Mouse (Mus musculus): Measurements from ENCODE around the gene Ninj2. TPM values are rescaled to one million over a fixed set of nuclear protein-coding genes. Genes with fewer than 3 reads are reported as not detected.

The Ninj2 gene
- polyA plus RNA-seq, 1 experiment from 2014 or later = not detected

- no peak for ATAC-seq (ENCODE audit: insufficient number of reproducible peaks, insufficient read depth, low FRiP score, low read depth)
- Histone ChIP-seq H3K27me3 (ENCODE audit: control insufficient read depth, insufficient read depth, low read length) (no peaks in the 10 kb centered on the region), H3K9me3 (ENCODE audit: control insufficient read depth, low read length) (no peaks in the 10 kb centered on the region), H3K36me3 (ENCODE audit: control insufficient read depth, insufficient read depth, low read length) (no peaks in the 10 kb centered on the region), H3K9ac (ENCODE audit: low read length) (0 out of 2 replicates have a peak overlapping the region, but pooled peaks have one; percentile 10), H3K4me1 (ENCODE audit: control insufficient read depth in 2 of 2, insufficient read depth in 2 of 2, low read length in 2 of 2) (peaks cover 20 to 29% of the 10 kb centered on the region in 2 experiments), H3K4me3 (ENCODE audit: control insufficient read depth in 1 of 2, insufficient read depth in 1 of 2, low read depth in 1 of 2, low read length in 2 of 2) (no peak overlapping the region), H3K4me2 (ENCODE audit: low read length) (no peak overlapping the region), H3K27ac (replicated peaks in 1 of 2; ENCODE audit: control insufficient read depth in 1 of 2, insufficient read depth in 1 of 2, low read depth in 2 of 2, low read length in 2 of 2) (peak overlapping the region; percentile 9 to 45; a peak in 2 of 4 replicates)
- WGBS = 41% methylated on average over 8 of the region's 8 CpGs
These were observed 86.6 kb downstream of the Ninj2 start for GRCm38 (mm10) chr6:120179756-120180206.

- no peak for ATAC-seq (ENCODE audit: insufficient number of reproducible peaks, insufficient read depth, low FRiP score, low read depth)
- Histone ChIP-seq H3K4me3 (ENCODE audit: control insufficient read depth in 1 of 2, insufficient read depth in 1 of 2, low read depth in 1 of 2, low read length in 2 of 2) (no peak overlapping the region), H3K9ac (ENCODE audit: low read length) (no peak overlapping the region), H3K9me3 (ENCODE audit: control insufficient read depth, low read length) (no peaks in the 10 kb centered on the region), H3K36me3 (ENCODE audit: control insufficient read depth, insufficient read depth, low read length) (no peaks in the 10 kb centered on the region), H3K4me2 (ENCODE audit: low read length) (no peak overlapping the region), H3K27ac (replicated peaks in 1 of 2; ENCODE audit: control insufficient read depth in 1 of 2, insufficient read depth in 1 of 2, low read depth in 2 of 2, low read length in 2 of 2) (peak overlapping the region; percentile 10 to 48; a peak in 2 of 4 replicates), H3K4me1 (ENCODE audit: control insufficient read depth in 2 of 2, insufficient read depth in 2 of 2, low read length in 2 of 2) (peaks cover 16 to 27% of the 10 kb centered on the region in 2 experiments), H3K27me3 (ENCODE audit: control insufficient read depth, insufficient read depth, low read length) (no peaks in the 10 kb centered on the region)
- 72% methylated on average over 4 of the region's 4 CpGs for WGBS
These were observed 87.3 kb downstream of the Ninj2 start for GRCm38 (mm10) chr6:120180492-120180891.

- WGBS = 53% methylated on average over 5 of the region's 5 CpGs
- peak; percentile 52 for ATAC-seq (ENCODE audit: insufficient number of reproducible peaks, insufficient read depth, low FRiP score, low read depth)
- H3K4me2 ChIP-seq (ENCODE audit: low read length) = no peak overlapping the region
- H3K4me1 ChIP-seq (ENCODE audit: control insufficient read depth in 2 of 2, insufficient read depth in 2 of 2, low read length in 2 of 2) = peaks cover 20 to 34% of the 10 kb centered on the region in 2 experiments
- H3K27me3 ChIP-seq (ENCODE audit: control insufficient read depth, insufficient read depth, low read length) = no peaks in the 10 kb centered on the region
- H3K36me3 ChIP-seq (ENCODE audit: control insufficient read depth, insufficient read depth, low read length) = no peaks in the 10 kb centered on the region
- H3K9ac ChIP-seq (ENCODE audit: low read length) = no peak overlapping the region
- no peak overlapping the region for H3K27ac ChIP-seq (replicated peaks in 1 of 2; ENCODE audit: control insufficient read depth in 1 of 2, insufficient read depth in 1 of 2, low read depth in 2 of 2, low read length in 2 of 2)
- H3K4me3 ChIP-seq (ENCODE audit: control insufficient read depth in 1 of 2, insufficient read depth in 1 of 2, low read depth in 1 of 2, low read length in 2 of 2) = no peak overlapping the region
- no peaks in the 10 kb centered on the region for H3K9me3 ChIP-seq (ENCODE audit: control insufficient read depth, low read length)
These were observed 89.0 kb downstream of the Ninj2 start for GRCm38 (mm10) chr6:120182160-120182559.

GRCm38 (mm10) chr6:120183771-120184170, 90.6 kb downstream of the Ninj2 start:
- no peak for ATAC-seq (ENCODE audit: insufficient number of reproducible peaks, insufficient read depth, low FRiP score, low read depth)
- Histone ChIP-seq H3K9me3 (ENCODE audit: control insufficient read depth, low read length) (no peaks in the 10 kb centered on the region), H3K27ac (replicated peaks in 1 of 2; ENCODE audit: control insufficient read depth in 1 of 2, insufficient read depth in 1 of 2, low read depth in 2 of 2, low read length in 2 of 2) (0 out of 4 replicates have a peak overlapping the region, but pooled peaks of 1 of the 2 experiments have one; percentile 8)

GRCm38 (mm10) chr6:120185012-120185730, 92.0 kb downstream of the Ninj2 start:
- no peaks in the 10 kb centered on the region for H3K27me3 ChIP-seq (ENCODE audit: control insufficient read depth, insufficient read depth, low read length)
- peaks cover 24 to 37% of the 10 kb centered on the region in 2 experiments for H3K4me1 ChIP-seq (ENCODE audit: control insufficient read depth in 2 of 2, insufficient read depth in 2 of 2, low read length in 2 of 2)
- H3K4me2 ChIP-seq (ENCODE audit: low read length) = no peak overlapping the region
- no peaks in the 10 kb centered on the region for H3K9me3 ChIP-seq (ENCODE audit: control insufficient read depth, low read length)
- H3K9ac ChIP-seq (ENCODE audit: low read length) = peak overlapping the region; percentile 30; the same call in 1 of the 2 replicates
- 77% methylated on average over 12 of the region's 12 CpGs for WGBS
- peak overlapping the region in 1 of 2 experiments; percentile 43; a peak in 1 of 4 replicates for H3K27ac ChIP-seq (replicated peaks in 1 of 2; ENCODE audit: control insufficient read depth in 1 of 2, insufficient read depth in 1 of 2, low read depth in 2 of 2, low read length in 2 of 2)
- H3K4me3 ChIP-seq (ENCODE audit: control insufficient read depth in 1 of 2, insufficient read depth in 1 of 2, low read depth in 1 of 2, low read length in 2 of 2) = no peak overlapping the region
- H3K36me3 ChIP-seq (ENCODE audit: control insufficient read depth, insufficient read depth, low read length) = no peaks in the 10 kb centered on the region
- no peak for ATAC-seq (ENCODE audit: insufficient number of reproducible peaks, insufficient read depth, low FRiP score, low read depth)

More at GRCm38 (mm10) chr6:120183771-120184170, 90.6 kb downstream of the Ninj2 start:
- H3K4me1 ChIP-seq (ENCODE audit: control insufficient read depth in 2 of 2, insufficient read depth in 2 of 2, low read length in 2 of 2) = peaks cover 31 to 47% of the 10 kb centered on the region in 2 experiments
- no peaks in the 10 kb centered on the region for H3K27me3 ChIP-seq (ENCODE audit: control insufficient read depth, insufficient read depth, low read length)
- 70% methylated on average over 4 of the region's 4 CpGs for WGBS
- H3K4me3 ChIP-seq (ENCODE audit: control insufficient read depth in 1 of 2, insufficient read depth in 1 of 2, low read depth in 1 of 2, low read length in 2 of 2) = no peak overlapping the region
- H3K36me3 ChIP-seq (ENCODE audit: control insufficient read depth, insufficient read depth, low read length) = no peaks in the 10 kb centered on the region
- H3K4me2 ChIP-seq (ENCODE audit: low read length) = no peak overlapping the region
- H3K9ac ChIP-seq (ENCODE audit: low read length) = no peak overlapping the region

GRCm38 (mm10) chr6:120185756-120186155, 92.6 kb downstream of the Ninj2 start:
- ATAC-seq (ENCODE audit: insufficient number of reproducible peaks, insufficient read depth, low FRiP score, low read depth) = no peak
- Histone ChIP-seq H3K27me3 (ENCODE audit: control insufficient read depth, insufficient read depth, low read length) (no peaks in the 10 kb centered on the region), H3K9ac (ENCODE audit: low read length) (peak overlapping the region; percentile 30; the same call in 1 of the 2 replicates), H3K36me3 (ENCODE audit: control insufficient read depth, insufficient read depth, low read length) (no peaks in the 10 kb centered on the region), H3K4me3 (ENCODE audit: control insufficient read depth in 1 of 2, insufficient read depth in 1 of 2, low read depth in 1 of 2, low read length in 2 of 2) (no peak overlapping the region), H3K4me1 (ENCODE audit: control insufficient read depth in 2 of 2, insufficient read depth in 2 of 2, low read length in 2 of 2) (peaks cover 24 to 34% of the 10 kb centered on the region in 2 experiments), H3K9me3 (ENCODE audit: control insufficient read depth, low read length) (no peaks in the 10 kb centered on the region), H3K27ac (replicated peaks in 1 of 2; ENCODE audit: control insufficient read depth in 1 of 2, insufficient read depth in 1 of 2, low read depth in 2 of 2, low read length in 2 of 2) (peak overlapping the region in 1 of 2 experiments; percentile 43; a peak in 1 of 4 replicates), H3K4me2 (ENCODE audit: low read length) (no peak overlapping the region)
- 53% methylated on average over 7 of the region's 7 CpGs for WGBS

- H3K4me3 ChIP-seq (ENCODE audit: control insufficient read depth in 1 of 2, insufficient read depth in 1 of 2, low read depth in 1 of 2, low read length in 2 of 2) = no peak overlapping the region
- no peak for ATAC-seq (ENCODE audit: insufficient number of reproducible peaks, insufficient read depth, low FRiP score, low read depth)
- no peak overlapping the region for H3K9ac ChIP-seq (ENCODE audit: low read length)
- no peaks in the 10 kb centered on the region for H3K36me3 ChIP-seq (ENCODE audit: control insufficient read depth, insufficient read depth, low read length)
- H3K27ac ChIP-seq (replicated peaks in 1 of 2; ENCODE audit: control insufficient read depth in 1 of 2, insufficient read depth in 1 of 2, low read depth in 2 of 2, low read length in 2 of 2) = no peak overlapping the region
- H3K27me3 ChIP-seq (ENCODE audit: control insufficient read depth, insufficient read depth, low read length) = no peaks in the 10 kb centered on the region
- no peaks in the 10 kb centered on the region for H3K9me3 ChIP-seq (ENCODE audit: control insufficient read depth, low read length)
- no peak overlapping the region for H3K4me2 ChIP-seq (ENCODE audit: low read length)
- 51% methylated on average over 3 of the region's 3 CpGs for WGBS
- peaks cover 31 to 40% of the 10 kb centered on the region in 2 experiments for H3K4me1 ChIP-seq (ENCODE audit: control insufficient read depth in 2 of 2, insufficient read depth in 2 of 2, low read length in 2 of 2)
These were observed 93.4 kb downstream of the Ninj2 start for GRCm38 (mm10) chr6:120186594-120186993.
